Mouse (Mus musculus): Measurements from ENCODE around the gene St3gal4.
"Not testable (repeated sequence)": the region's sequence is repeated elsewhere in the genome, so short reads cannot be mapped to it uniquely, and the experiment has no call there.

St3gal4 gene

DNA sequence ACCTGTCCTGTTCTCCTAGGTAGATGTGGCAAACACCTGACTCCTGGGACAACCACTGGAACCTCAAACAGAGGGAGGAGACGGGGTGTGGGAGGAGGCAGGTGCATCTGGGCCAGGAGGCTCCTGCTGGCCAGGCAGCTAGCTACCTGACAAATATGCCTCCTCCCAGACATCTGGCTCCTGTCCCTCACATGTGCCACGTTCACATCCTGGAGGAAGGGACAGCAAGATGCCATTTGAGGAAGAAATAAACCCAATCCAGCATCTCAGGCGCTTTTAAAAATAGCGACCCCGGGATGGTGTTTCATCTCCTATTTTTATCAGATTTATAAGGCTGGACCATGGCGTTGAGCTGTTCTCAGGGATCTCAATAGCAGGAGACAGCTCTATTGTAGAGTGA is at the start of gene St3gal4:
TSS of gene St3gal4 (minus strand) at position 101 of the 400 bp plus-strand sequence.
- in situ Hi-C loops (cut with MboI; ENCODE audit: unreplicated experiment in 2 of 2), result loop anchor here (5.0 to 10.0 kb wide), 3 partner anchors 56 to 88 kb away; partner anchors contain the start of gene Dcps (in 1 of the 2)

DNA sequence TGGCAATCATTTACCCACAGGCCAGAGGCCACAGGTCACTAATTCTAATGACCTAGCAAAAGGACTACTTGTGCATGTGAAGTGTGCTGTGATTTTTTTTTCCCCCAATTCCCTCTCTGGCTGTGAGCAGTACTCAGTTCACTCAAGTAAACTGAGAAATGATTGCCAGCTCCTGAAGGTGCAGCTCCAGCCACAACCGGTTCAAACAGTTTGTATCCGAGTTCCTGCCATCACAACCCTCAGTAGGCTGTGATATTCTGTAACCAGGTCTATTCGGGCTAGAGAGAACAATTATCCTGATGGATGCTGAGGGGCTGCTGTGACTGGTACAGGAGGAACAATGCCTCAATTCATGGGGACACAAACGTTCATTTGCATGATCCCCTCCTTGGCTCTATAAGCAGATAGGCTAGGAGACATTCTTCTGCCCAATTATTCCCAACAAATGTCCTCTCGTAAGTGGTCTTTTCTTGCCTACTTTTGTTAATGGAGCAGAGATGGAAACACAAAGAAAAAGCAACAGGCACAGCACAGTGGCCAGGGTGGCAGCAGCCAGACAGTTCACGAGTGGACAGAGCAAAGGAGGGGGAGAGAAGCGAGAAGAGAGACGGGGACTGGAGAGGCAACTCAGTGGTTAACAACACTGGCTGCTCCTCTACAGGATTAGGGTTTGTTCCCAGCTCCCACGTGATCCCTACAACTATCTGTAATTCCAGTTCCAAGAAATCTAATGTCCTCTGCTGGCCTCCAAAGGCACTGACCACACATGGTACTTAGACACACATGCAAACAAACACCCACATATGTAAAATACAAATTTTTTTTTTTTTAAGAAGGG is 47.9 kb upstream of the St3gal4 start:
- in situ Hi-C loops (cut with MboI; ENCODE audit: unreplicated experiment in 2 of 2), result loop anchor here (5.0 to 25.0 kb wide), 6 partner anchors 302 to 1905 kb away; no protein-coding TSS in a partner anchor

DNA sequence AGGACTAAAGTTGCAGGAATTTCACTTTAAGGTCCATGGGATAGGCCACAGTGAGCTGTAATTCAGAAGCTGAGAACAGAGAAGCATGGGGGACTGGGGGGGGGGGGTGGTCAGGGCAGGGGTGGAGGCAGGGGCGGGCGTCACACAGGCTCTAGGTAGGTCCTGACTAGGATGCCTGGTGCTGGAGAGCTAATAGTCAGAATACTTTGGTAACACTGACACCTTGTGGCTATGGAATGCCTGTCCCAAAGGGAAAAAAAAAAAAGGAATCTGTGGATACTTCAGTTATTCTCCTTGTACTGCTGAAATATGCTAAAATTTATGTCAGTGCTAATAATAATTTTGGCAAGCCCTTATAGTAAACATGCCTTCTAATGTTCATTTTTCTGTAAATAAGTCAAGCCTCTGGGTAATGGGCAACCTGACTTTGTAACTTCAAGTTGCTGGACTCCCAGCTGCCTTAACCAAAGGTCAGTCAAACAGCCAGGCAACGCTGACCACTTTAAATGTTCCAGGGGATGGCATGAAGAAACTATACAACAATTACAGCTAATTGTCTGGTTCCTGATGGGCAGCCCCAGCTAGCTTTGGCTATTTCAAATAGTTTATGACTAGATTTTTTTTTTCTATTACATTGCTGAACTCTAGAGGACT is 47.2 kb upstream of the St3gal4 start:
- in situ Hi-C loops (cut with MboI; ENCODE audit: unreplicated experiment in 2 of 2), result loop anchor here (5.0 to 25.0 kb wide), 6 partner anchors 301 to 1904 kb away; no protein-coding TSS in a partner anchor

DNA sequence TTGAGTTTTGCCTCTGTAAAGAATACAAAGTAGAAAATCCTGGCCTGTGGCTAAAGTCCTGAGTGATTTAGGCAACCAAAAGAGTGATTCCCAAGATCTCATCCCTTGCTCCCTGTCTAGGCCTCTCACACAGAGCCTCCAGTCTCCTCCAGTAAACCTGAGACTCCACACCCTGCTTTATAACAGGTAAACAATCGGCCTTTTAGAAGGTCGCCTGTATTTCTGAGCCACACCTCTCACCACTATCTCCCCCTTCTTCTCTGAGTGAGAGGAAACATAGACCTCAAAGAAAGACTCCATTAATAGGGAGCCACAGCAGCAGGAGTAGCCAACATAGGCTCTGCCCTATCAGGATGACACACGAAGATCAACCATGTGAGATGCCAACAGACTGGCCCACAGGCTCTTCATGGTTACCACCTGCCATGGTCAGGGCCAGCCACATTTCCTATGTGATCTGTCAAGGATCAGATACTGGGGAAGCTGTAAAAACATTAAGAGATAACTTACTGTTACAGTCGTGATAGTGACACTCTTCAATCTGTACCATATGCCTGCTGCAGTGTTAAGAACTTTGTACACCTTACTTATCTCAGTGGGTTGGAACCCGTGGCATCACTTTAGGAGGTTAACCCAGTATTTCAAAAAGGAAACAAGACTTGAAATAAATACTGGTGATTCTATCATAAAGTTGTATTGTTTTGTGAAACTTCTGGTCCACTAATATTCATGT is 45.2 kb upstream of the St3gal4 start:
- in situ Hi-C loops (cut with MboI; ENCODE audit: unreplicated experiment in 2 of 2), result loop anchor here (5.0 to 25.0 kb wide), 6 partner anchors 182 to 1900 kb away; no protein-coding TSS in a partner anchor

DNA sequence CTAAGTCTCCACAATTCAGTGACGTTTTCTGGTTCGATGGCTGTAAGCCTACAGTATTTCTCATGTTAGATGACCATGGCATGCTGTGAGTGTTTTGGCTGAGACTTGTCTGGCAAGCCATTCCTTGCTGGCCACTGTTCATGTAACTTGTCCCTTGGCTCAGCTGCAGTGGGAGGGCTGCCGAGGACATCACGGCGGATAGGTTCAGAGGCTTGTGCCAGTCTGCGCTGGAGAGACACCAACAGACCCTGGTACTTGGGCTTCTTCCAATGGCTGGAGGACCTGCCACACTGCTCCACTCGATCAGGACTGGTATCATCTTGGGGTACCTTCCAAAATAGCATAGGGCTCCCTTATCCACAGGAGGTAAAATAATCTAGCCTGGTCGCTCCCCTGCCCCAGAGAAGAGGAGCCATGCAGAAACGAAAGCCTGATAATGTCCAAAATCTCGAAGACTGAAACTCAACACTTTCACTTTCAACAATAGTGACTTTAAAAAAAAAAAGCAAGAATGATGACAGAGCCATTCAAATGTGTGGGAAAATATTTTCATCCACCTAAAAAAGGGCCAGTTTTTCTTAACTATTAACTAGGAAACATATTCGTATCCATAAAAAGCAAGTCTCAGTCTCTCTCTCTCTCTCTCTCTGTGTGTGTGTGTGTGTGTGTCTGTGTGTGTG is 44.1 kb upstream of the St3gal4 start:
- in situ Hi-C loops (cut with MboI; ENCODE audit: unreplicated experiment in 2 of 2), result loop anchor here (5.0 to 25.0 kb wide), 6 partner anchors 181 to 1898 kb away; no protein-coding TSS in a partner anchor

DNA sequence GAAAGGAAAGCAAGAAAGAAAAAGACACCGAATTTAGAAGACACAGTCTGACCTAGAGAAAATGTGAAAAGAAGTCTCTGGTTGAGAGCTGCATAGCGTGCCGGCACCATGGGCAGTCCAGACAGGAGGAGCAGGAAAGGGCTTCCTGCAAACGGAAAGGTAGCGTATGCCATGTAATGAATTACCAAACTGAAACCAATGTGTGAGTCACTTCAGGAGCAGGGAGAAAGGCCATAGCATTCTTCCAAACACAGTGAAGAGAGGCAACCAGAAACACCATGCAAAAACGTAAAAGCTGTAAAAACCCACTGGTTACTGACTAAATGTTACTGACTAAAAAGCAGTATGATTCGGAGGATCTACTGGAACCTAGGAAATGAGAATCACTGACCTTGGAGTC is 42.7 kb upstream of the St3gal4 start:
- in situ Hi-C loops (cut with MboI; ENCODE audit: unreplicated experiment in 2 of 2), result loop anchor here (5.0 to 25.0 kb wide), 6 partner anchors 179 to 1897 kb away; no protein-coding TSS in a partner anchor

DNA sequence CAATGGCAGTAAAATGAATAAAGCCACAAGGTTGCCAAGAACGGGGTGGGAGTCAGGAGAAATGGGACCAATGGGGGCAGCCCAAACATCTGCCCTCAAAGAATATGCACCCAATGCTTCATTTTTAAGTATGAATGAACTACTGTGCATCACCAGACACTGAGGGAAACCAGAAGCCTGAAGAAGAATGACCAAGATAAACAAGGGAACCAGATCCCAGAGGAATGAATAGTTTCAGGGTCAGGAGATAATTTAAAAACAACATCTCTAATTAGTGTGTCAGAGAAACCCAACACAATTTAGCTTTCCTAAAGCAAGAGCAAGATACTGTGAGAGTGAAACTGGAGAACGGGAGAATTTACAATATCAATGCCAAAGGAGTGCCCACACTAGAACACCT is 41.6 kb upstream of the St3gal4 start:
- in situ Hi-C loops (cut with MboI; ENCODE audit: unreplicated experiment in 2 of 2), result loop anchor here (5.0 to 25.0 kb wide), 6 partner anchors 178 to 1896 kb away; no protein-coding TSS in a partner anchor

DNA sequence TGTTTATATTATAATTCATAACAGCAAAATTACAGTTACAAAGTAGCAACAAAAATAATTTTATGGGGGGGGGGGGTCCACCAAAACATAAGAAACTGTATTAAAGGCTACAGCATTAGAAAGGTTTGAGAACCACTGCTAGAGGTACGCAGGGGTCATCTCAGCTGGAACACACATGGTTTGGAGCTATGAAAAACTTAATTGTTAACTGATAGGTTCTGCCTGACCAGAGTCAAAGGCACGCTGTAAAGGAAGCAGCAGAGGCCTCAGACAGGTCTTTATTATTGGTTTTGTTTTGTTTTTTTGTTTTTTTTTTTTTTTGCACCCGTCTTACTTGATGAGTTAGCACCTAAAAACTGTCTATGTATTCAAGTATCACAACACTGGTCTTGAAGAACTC is 39.4 kb upstream of the St3gal4 start:
- in situ Hi-C loops (cut with MboI; ENCODE audit: unreplicated experiment in 2 of 2), result loop anchor here (25.0 kb wide), 2 partner anchors 396 to 646 kb away; no protein-coding TSS in a partner anchor

DNA sequence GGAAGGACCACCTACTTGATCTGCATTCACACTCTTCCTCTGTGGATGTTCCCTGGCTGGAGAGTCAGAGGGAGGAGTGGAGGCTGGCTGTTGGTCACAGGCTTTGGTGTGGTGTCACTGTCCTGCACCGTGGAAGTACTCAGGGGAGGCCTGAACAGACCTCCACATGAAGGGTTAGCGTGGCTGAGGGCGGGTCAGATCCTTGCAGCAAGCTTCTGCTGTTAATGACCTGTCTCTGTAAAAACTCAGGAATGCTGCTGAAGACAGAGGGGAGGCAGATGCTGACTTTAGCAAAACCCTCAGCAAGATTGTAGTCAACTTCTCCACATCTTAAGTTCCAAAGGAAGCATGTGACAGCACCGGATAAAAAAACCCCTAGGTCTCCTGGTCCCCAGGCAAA is 37.8 kb upstream of the St3gal4 start:
- in situ Hi-C loops (cut with MboI; ENCODE audit: unreplicated experiment in 2 of 2), result loop anchor here (25.0 kb wide), 2 partner anchors 395 to 645 kb away; no protein-coding TSS in a partner anchor

DNA sequence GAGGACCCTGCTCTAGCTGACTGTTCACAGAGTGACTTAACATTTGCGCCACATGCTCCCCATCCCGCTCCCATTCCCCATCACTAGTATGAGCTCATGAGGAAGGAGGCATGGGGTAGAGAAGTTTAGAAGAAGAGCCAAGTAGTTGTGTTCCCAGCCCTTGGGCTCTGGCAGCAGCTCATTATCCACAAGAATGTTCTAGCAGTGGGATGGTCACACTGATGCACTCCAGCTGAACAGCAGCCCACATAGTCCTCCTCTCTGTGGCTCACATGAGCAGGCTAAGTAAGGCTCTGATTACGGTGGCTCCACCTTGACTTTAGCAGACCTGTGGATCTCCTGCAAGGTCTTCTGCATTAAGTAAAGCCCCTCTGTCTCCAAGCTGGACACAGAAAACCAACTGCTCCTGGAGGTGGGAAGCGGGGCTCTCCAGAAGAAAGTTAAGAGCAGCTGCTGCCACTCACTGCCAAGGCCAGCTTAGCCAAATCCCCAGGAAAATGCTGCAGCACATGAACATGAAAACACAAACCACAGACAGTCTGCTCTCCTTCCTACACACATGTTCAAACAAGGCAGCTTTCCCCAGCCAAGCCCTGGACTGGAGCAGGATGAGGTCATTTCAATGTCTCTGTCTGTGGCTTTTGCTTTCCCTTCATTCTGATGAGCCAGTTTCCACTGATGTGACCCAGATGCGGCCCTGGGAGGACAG is 37.1 kb upstream of the St3gal4 start:
- in situ Hi-C loops (cut with MboI; ENCODE audit: unreplicated experiment in 2 of 2), result loop anchor here (25.0 kb wide), 2 partner anchors 394 to 644 kb away; no protein-coding TSS in a partner anchor

DNA sequence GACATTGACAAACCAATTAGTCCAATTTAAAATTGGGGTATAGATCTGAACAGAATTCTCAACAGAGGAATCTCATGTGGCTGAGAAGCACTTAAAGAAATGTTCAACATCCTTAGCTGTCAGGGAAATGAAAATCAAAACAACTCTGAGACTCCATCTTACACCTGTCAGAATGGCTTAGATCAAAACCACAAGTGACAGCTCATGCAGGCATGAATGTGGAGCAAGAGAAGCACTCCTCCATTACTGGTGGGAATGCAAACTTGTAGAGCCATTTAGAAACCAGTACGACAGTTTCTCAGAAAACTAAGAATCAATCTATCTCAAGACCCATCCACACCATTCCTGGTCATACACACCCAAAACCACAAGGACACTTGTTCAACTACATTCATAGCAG is 33.9 kb upstream of the St3gal4 start:
- in situ Hi-C loops (cut with MboI; ENCODE audit: unreplicated experiment in 2 of 2), result loop anchor here (25.0 kb wide), 2 partner anchors 391 to 641 kb away; no protein-coding TSS in a partner anchor

DNA sequence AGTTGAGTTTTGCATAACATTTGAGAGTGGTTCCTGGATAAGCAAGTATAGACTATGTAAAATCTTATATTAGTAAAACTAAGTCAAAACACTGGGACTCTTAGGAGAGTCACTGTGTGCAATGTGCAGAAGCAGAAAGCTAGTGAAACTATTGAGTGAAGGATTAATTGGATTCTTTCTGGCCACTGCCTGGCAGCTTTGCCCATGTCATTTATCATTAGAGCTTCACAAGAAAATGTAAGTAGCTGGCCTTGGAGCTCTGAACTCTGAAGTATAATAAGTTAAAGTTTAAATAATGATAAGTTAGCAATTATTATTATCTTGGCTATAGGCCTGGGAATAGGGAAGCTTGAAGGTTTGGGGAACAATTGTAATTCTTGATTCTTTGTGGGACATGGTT is 29.8 kb upstream of the St3gal4 start:
- in situ Hi-C loops (cut with MboI; ENCODE audit: unreplicated experiment in 2 of 2), result not testable (repeated sequence)

DNA sequence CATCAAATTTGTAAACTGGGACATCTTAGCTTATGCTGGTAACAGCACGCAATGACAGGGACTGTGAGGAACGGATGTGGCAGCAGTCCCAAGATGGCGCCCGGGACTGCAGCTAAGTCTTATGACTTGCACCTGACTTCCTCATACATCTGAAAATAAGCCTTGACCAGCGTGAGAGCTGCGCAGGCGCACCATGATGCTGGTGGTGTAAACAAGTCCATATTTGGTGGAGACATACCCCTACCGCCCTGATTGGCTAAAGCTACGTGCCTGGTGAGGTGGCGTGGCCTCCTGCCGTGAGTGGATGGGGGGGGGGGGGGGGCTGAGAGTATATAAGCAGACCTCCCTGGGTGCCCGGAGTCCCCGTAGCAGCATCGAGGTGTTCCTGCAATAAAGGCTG is 28.2 kb upstream of the St3gal4 start:
- in situ Hi-C loops (cut with MboI; ENCODE audit: unreplicated experiment in 2 of 2), result not testable (repeated sequence)

DNA sequence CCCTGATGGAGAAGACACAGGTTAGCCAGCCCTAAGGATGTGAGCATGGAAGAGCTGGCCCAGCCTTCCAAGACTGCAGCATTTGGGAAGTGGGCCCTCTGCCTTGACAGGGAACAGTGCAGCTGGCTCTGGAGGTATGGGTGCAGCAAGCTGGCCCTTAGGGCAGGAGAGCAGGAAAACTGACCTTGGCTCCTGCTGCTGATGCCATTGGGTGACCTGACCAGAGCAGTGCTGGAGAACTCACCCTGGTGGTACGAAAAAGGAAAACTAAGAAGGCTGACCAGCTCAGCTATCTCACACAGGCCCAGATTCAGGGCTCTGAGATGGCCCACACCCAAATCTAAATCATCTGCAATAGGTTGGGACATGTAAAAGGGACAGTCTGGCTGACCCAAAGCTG is 26.8 kb upstream of the St3gal4 start:
- in situ Hi-C loops (cut with MboI; ENCODE audit: unreplicated experiment in 2 of 2), result no loop called here

DNA sequence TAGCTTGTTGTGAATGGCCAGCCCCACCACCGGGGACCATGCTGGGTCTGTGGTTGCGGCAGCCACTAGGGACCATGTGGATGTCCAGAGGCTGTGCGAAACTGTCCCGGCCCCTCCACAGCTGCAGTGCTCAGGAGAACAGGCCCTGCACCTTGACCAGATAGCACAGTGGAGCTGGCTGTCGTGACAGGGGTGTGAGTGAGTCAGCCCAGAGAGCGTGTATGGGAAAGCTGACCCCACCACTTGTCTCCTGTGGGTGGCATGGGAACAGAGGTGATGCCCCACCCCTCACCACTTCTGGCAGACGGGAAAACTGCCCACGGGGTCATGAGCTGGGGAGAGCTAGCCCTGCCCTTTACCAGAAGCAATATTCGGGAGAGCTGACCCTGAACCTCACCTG is 26.1 kb upstream of the St3gal4 start:
- in situ Hi-C loops (cut with MboI; ENCODE audit: unreplicated experiment in 2 of 2), result no loop called here

DNA sequence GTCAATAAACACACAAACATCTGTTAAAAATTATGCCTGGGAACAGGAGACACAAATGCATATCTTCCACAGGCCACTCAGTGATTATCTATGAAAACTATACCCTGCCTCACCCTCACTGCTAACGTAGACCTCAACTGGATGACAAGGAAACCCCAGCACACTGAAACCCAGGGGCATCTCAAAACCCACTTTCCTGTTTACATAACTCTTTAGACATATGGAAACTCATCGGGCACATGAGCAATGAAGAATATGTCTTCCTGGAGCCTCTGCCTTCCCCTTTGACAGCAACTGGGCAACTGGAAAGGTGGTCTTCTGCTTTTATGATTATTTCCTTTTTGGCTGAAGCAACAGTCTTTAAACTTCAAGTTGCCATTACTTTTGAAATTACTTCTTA is 23.2 kb upstream of the St3gal4 start:
- in situ Hi-C loops (cut with MboI; ENCODE audit: unreplicated experiment in 2 of 2), result no loop called here

DNA sequence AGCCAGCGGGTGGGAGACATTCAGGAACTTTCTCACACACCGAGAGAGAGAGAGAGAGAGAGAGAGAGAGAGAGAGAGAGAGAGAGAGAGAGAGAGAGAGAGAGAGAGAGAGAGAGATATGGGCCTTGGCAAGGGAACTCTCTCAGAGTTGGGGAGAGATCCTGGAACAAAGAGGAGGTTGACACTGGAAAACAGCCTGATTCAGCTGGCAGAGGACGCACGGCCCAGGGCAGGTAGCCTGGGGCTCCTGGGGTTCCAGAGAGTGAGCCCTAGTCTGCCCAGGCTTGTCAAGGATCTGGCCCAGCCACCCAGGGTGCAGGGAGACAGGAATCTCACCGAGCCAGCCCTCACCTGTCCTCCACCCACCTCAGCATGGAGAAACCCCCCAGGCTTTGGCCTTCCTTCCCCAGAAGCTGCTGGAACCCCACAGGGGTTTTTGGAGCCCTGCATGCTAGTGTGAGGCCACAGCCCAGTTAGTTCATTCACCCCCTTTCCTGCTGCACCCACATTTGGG is 20.2 kb upstream of the St3gal4 start:
- in situ Hi-C loops (cut with MboI; ENCODE audit: unreplicated experiment in 2 of 2), result no loop called here

DNA sequence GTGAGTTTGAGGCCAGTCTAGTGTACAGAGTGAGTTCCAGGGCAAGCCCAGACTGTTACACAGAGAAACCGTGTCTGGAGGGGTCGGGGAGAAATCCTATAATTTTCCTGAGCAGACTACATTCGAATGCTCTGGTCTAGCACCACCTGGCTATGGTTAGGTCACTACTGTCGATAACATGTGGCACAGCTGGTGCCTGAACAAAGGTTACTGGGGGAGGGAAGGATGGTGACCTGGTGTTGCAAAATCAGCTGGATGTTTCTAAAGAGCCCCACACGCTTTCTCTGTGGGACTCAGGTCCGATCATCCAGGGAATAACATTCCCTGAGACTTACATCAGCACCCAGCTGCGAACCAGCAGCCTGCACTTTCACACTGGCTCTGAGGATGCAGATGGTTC is 19.0 kb upstream of the St3gal4 start:
- in situ Hi-C loops (cut with MboI; ENCODE audit: unreplicated experiment in 2 of 2), result no loop called here

DNA sequence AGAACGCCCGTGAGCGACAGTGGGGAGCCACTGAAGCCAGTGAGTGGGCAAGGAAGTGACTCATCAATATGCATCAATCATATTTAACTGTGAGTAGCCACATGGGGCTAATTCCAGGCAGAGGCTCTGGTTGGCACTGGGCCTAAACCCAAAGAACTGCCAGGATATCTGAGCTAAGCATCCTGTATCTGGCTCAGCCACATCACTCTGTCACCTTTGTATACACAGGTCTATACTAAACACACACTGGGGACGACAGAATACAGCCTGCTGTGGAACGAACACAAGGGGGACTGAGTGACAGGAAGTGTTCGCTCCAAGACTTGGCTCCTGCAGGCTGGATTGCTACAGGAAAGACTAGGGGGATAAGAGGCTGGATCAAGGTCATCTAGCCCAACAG is 16.5 kb upstream of the St3gal4 start:
- in situ Hi-C loops (cut with MboI; ENCODE audit: unreplicated experiment in 2 of 2), result no loop called here

All from v-Abl transformed pro-B cells (cell line).